Mouse (Mus musculus) adrenal gland, adult 8-10 months (tissue): ENCODE measurements at regions not wholly inside any gene's neighbourhood (a gene's known extent, or its start where the extent isn't known, plus 50 kb on each side); places are given as distances from the start of the nearest gene placed in this dataset.
A peak's percentile ranks its signal among the peaks of the same experiment; 100 is the strongest.

Experiments used
- DNase-seq: peaks from one replicate; pipeline ENCODE4 v3.0.0; 2022

GRCm38 (mm10) chr4:53217608-53218290, 58.1 kb upstream of the Abca1 start:
- DNase-seq: peak; percentile 72

- no peak for DNase-seq
Measured at GRCm38 (mm10) chr4:53212541-53212940, 52.8 kb upstream of the Abca1 start.

DNA sequence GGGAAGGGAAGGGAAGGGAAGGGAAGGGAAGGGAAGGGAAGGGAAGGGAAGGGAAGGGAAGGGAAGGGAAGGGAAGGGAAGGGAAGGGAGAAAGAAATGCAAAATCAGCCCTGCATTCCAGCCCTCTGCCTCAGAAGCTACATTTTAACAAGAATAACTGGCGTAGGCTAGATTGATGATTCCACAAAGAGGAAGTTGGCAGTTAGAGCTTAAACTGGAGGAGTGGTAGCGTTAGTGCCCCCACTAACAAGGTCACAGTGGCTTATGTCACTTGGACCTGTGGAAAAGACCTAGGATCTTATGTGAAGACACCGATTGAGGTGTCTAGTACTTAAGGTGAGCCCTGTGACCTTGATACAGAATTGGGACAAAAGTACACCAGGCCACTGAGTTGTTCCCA, 51.0 kb upstream of the Abca1 start:
- DNase-seq: no peak
